Mouse (Mus musculus) heart, postnatal 25 days (tissue): ENCODE measurements around the gene Acyp2. TPM values are rescaled to one million over a fixed set of nuclear protein-coding genes. Genes with fewer than 3 reads are reported as not detected.

Experiments
- DNase-seq: peaks from one replicate; pipeline ENCODE4 v3.0.0; 2022; ENCODE audit warnings: low spot score
- intact Hi-C: fragments of 180-260 bp; cut with DNase I; formaldehyde crosslinking; loops from one replicate; pipeline ENCODE4 v1.15.1; 2025
- total RNA-seq, 2 experiments: library from RNA; stranded (reverse); gene quantifications; 2 replicates each; pipeline ENCODE4 v1.2.3; 2021

The Acyp2 gene
- total RNA-seq, 2 experiments from 2014 or later = 74.2 to 80.7 TPM

DNA sequence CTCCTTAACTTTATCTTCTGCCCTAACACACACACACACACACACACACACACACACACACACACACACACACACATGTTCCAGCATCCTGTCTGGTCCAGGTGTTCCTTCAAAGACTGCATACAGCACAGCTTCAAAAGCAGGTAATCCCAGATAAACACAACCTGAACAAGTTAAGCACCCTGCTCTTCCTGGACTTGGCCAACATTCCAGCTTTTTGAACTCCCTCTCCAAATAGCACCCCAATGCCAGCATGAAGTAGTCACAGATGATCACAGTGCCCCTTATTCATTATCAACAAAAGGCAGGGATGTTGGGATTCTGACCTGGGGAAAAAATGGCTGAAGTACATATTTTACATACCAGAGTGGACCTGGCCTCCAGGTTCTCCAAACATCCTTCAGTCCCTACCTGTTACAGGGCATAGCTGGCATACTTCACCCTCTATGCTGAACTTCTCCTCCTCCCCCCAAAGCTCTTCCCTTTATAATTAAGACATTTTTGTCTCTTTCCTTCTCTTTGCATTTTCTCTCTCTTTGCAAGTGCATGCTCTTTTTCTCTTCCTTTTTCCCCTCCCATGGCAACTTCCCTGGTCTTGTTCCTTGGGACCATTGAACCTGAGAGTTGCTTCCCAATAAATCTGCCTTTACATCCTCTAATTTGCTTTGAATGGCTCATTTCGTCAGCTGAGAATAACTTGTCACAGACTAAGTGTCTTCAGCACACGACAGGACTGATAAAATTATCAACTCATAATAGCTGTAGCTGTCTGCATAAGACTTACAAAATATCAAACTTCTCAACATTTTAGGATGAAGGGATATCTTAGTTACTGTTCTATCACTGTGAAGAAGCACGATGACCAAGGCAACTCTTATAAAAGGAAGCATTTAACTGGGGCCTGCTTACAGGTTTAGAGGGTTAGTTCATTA is 41.5 kb downstream of the Acyp2 start:
- intact Hi-C loops = no loop called here
- DNase-seq = no peak

DNA sequence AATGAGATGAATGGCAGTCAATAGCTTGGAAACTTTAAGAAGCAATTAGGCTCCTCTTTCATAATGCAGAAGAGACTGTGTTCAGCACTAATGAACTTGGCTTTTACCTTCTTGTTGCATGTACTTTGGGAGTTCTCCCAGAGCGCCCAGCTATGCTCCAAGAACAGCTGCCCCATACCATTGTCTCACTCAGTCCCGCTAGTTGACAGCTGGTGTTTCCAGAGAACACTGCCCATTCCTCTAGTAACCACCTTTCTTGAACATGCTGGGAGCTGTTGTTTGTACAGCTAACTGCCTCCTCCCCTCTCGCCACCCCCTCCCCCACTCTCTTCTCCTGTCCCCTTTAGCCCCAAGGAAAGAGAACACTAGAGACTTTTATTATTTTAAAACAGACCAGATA is 52.1 kb downstream of the Acyp2 start:
- intact Hi-C loops = no loop called here
- no peak for DNase-seq

DNA sequence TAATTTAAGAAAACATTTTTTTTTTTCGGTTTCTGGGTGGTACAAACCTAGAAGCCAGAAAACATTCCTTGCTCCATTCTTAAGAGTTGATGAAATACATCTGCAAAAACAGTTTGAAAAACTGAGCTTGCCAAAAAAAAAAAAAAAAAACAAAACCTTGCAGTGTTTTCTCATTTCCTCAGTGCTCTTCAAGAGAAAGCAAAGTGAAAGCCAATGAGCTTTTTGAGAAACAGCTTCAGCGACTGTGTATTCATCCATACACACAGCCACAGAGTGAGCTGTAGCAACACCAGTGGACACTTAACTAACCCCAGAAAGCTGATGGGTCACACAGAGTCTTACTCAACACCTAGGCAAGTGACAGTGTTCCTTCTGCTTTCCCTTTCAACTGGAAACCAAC is 69.4 kb downstream of the Acyp2 start:
- peak; percentile 1 for DNase-seq
- intact Hi-C loops = loop anchor here (5.0 kb wide), 1 partner anchor 67 kb away; the partner anchor contains the start of gene Acyp2

DNA sequence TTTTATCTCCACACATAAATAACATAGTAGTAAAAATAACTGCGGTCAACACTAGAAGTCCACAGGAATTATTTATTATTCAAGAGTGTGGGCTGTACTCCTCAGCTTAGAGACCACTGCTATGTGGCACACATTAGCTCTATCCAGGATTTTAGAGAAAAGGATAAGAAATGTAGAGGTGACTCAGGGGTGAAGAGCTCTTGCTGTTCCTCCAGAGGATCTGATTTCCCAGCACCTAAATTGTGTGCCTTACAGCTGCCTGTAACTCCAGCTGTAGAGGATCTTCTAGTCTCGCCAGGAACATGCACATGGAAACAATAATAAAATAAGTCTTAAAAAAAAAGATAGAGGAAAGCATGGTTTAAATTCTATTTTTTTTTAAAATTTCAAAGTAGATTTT is 70.5 kb downstream of the Acyp2 start:
- no peak for DNase-seq
- intact Hi-C loops = no loop called here

DNA sequence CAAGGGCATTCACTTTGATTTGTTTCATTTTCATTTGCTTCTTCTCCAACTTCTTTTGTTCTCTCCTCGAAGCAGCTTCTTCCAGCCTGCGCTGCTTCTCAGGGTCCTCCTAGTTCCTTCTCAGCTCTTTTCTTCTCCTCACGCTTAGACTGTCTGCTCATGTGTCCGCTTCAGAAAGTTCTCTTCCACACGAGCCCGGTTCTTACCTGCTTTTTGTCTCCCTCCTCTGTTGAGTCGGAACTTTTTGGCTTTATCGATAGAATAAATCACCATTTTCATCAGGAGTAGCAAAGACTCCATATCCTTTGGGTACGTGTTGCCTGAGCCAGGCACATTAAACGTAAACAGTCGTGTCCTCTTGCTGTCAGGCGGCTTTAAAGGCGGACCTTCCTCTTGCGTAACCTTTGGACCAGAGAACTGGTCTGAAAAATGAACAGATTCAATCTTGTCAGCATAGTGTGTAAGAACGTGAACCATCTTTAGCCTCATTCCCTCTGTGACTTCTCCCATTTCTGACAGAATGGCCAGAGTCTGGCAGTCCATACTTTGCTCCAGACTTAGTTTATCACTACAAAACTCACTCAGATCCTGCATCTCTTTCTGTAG is 76.5 kb downstream of the Acyp2 start:
- no peak for DNase-seq
- intact Hi-C loops = no loop called here

DNA sequence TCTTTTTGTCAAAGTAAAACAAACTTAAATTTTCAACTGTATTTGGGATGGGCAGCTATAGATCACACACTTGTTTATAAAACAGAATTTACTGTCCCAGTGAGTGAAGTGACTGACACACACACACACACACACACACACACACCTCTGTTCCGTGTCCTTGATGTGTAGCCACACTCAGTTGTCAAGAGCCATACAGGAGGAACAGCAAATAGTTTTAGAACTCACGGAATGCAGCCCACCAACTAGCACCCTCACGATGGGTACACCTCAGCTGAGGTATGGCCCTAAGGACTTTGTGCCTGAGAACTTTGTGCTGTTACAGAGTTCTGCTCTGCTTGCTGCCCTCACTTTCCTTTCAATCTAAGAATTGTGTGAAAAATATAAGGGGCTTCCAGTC is 78.8 kb downstream of the Acyp2 start:
- intact Hi-C loops = no loop called here
- DNase-seq = no peak

DNA sequence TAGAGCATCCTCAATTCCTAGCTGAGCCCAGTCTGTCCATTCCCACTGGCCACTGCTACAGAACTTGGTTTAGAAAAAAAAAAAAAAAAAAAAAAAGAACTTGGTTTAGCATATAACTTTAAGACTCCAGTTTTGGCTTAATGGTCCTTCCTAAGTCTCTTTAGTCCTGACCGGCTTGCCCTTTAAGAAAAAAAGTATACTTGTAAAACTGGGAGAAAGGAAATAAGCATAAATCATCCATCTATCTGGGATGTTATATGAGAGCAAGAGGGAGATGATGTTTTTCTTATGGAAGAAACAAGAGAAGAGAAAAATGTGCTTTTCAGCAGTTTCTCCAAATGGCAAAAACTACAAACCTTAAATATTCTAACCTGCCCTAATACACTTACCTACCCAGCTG is 89.2 kb downstream of the Acyp2 start:
- no peak for DNase-seq
- intact Hi-C loops = no loop called here

DNA sequence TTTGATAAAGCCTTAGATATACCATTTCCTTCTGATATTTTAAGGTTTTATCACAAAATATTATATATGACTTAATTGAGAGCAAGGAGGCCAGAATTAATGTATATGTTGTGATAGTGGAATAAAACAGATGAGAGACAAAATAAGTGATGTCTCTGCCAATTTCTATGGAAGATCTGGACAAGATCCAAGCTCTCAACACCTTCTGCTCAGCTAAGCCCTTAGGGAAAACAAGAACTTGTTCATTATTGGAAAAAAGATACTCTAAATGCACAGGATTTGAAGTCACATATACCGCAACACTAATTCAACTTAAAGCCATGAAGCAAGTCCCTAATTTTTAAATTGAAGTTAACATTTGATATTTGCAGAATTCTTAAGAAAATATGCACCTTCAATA is 96.0 kb downstream of the Acyp2 start:
- no peak for DNase-seq
- intact Hi-C loops = no loop called here

DNA sequence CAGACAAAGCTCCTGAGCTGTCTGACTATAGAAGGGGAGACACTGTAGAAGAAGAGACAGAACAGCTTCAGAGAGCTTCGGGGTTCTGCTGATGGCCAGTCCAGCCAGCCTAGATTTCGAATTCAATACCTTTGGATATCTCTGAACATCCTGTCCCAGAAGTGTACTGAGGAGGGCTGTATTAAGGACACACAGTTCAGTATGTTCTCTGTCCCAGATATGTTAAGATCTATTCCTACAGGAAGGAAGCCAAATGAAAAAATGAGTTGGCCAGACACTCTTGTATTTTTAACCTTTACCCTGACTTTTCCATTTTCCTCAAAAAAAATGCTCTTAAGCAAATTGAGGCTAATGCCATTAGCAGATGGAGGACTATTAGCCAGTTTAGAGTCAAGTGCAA is 132.3 kb downstream of the Acyp2 start:
- intact Hi-C loops = loop anchor here (5.0 kb wide), 2 partner anchors 225 to 250 kb away; partner anchors contain the start of gene Sptbn1
- peak; percentile 6 for DNase-seq

DNA sequence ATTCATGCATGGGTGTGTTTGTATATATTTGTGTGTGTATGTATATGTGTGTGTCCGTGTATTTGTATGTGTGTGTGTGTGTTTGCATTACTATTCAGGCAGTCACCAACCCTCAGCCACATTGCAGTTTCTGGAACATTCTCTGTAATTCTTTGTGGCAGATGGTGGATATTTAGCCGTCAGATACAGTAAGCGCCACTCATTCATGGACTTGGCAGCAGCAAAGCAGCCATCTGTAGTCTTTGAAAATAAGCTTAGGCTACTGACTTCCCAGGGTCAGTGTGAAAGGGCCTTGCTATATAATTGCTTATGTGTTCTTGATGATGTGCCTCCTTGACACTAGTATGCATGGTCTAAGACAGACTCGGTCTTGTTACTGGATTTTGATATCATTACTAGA is 141.2 kb downstream of the Acyp2 start:
- DNase-seq = no peak
- intact Hi-C loops = no loop called here

DNA sequence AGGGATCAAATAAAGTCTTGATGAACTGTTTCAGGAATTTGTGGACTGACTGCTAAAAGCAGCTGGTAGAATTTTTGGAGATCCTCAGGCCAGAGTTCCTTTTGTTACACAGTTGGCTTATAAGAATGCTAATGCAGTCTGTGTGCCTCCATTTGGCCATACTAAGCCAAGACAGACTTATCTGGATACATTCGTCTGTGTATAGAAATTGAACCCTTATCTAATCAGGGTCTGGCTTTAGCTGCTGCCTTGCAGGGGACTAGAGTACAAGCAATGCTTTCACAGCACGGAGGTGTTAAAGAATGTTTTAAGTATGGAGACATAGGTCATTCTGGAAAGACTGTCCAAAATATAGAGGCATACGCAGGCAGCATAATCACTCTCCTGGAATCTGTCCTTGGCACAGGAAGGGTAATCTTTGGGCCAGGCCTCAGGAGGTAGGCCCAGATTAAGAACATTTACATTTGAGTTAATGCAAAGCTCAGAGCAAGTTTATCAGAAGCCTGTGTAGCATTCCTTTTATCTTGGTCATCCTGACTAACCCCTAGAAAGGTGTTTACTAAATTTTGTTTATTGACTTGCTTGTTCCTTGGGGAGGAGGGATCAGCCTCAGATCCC is 150.5 kb downstream of the Acyp2 start:
- no peak for DNase-seq
- intact Hi-C loops = no loop called here

DNA sequence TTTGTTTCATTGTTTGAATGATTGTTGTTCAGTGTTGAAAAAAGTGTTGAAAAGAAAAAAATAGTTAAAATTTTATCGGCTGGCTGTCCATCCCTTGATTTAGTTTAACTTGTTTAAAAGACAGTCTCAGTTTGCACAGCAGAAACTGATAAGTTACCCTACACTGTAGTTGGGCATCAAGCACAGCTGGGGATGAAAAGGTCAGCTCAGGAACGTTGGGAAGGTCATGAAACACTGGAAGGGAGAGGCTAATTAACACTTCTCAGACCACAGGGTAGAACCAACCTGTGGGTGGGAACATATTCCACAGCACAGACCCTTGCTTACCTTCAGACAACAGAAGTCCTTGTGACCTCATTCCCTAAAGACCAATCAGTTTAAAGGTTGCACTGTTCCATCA is 152.2 kb downstream of the Acyp2 start:
- intact Hi-C loops = no loop called here

DNA sequence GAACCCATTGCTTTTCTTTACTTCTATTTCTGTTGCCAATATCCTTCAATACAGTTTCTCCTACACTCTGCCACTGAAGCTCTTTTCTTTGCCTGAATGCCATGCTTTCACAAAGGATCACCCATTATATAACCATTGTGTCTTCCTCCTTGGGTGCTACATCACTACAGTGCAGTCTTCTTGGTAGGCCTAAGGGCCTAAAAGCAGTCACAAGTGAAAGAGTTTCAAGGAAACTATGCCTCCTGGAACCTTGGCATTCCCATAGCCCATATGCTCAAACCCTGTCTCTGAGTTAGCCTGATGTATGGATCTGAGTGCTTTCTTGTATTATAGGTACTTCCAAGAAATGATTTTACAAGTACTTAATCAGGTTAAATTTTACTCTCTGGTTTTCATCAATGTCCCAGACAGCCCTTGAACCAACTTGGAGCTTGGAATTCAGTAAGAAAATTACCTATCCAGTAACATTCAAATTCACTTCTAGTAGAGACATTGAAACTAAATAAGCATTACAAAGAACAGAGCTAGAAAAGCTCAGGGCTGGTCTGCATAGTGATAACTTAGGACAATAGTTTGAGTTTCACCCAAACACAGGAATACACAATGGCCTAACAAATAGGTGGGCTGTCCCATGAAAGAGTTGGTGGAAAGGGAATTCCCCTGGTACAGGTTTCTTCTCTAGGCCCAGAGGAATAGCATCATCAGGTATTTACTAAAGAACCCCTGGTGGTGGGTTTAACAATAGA is 157.7 kb downstream of the Acyp2 start:
- intact Hi-C loops = no loop called here

More for the DNA sequence above, 152.2 kb downstream of the Acyp2 start:
- no peak for DNase-seq

DNA sequence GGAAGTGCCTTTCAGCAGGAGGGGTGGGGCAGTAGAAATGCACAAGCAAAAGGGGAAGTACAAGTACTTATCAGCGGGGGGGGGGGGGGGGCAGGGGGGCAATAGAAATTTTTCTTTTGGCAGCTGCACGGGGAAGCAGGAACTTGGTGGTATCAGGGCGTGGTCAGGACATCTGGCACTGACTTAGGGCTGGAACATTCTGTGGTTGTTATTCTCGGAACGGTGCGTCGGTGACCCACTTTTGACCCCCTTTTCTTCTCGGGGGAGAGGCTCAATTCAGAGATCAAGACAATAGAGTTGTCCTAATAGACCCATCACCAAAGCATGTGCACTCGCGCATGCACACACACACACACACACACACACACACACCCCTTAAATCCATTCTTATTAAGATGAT is 161.2 kb downstream of the Acyp2 start:
- intact Hi-C loops = no loop called here
- DNase-seq = no peak

More for the DNA sequence above, 157.7 kb downstream of the Acyp2 start:
- no peak for DNase-seq

DNA sequence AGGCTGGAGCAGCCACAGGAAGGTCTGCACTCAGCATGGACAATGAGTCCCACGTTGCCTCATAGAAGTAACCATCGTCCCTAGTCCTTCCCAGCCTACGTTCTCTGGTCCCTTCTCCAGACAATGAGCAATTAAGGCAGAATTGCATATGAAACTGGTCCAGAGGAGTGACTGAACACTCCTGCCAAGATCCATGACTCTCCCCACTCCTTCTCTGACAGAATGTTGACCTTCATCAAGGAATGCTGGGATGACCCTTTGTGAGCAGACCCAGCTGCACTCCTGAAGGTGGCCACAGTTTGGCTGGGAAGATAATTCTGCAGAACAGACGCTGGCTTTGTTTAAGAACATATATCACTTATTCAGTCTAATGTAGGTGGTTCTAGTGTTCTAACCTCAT is 166.1 kb downstream of the Acyp2 start:
- DNase-seq = no peak
- intact Hi-C loops = loop anchor here (5.0 kb wide), 2 partner anchors 116 to 174 kb away; no protein-coding TSS in a partner anchor

DNA sequence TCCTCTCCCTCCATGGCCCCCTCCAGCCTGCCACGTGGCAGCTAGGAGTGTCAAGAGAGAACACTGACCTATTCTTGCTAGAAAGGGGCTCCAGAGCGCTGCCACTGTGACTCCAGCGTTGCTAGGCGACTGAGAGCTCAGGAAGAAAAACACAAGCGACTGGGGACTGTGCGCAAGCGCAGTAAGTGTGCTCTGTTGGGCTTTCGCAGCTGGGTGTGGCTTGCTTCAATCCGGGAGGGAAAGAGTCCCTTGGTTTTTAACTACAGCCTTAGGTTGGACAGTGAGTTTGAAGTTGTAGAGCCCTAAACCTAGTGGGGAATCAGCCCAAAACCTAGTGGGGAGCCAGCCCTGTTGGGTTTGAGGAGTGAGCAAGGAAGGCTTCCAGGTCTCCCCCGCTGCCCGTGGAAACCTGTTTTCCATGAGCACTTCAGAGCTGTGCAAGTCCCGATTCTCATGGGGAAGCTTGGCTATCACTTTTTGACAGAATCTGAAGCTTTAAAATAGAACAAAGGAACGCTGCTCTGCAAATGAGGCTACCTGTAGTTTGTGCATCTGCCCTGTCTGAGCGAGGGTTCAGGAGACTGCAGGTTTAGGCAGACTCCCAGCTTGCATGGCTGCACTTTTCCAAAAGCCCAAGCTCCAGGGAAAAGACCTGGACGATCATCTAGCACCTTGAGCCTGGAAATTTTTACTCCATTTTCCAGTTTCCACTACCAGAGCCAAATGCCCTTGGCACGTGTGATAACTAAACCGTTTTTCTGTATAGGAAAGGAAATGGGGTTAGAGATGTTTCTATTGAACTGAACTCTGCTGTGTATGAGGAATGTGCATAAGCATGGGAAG is 177.4 kb downstream of the Acyp2 start, which contains the start of gene 4930505A04Rik:
Gene 4930505A04Rik, minus strand, starts transcription at position 77 of the 843 bp plus-strand sequence.
- DNase-seq = peak; percentile 81
- intact Hi-C loops = loop anchor here (10.0 kb wide), 1 partner anchor 207 kb away; the partner anchor contains the start of gene Sptbn1

DNA sequence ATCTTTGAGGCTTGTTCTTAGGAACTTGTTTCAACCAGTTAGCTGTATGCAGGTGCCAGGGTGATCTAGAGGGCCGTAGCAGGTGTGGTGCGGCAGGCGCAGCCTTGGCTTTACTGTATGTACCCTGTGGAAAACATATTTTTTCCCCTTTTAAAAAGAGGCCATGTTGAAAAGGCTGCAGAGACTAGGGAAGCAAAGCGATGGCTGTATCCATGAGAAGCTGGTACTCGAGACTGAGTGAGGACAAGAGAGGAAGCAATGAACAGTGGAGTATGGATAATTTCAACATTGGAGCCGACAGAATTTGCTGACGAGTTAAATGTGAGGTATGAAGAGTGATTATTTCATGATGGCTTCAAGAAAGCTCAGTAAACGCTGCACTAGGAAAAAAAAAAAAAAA is 178.2 kb downstream of the Acyp2 start:
- DNase-seq = no peak
- intact Hi-C loops = loop anchor here (10.0 kb wide), 1 partner anchor 206 kb away; the partner anchor contains the start of gene Sptbn1
